Mouse (Mus musculus) forebrain, embryonic 10.5 days (tissue): ENCODE measurements around the gene Atoh8. TPM values are rescaled to one million over a fixed set of nuclear protein-coding genes. Genes with fewer than 3 reads are reported as not detected.

Experiments used
- DNase-seq: peaks from one replicate; pipeline ENCODE4 v3.0.0-alpha.2; 2017; ENCODE audit warnings: low spot score; ENCODE audit errors: extremely low spot score
- H3K27ac ChIP-seq: fragments of 300-500 bp; sonication (generic); 2 replicates; pipeline ENCODE4 v1.5.1; 2016; ENCODE audit warnings: mild to moderate bottlenecking
- H3K27me3 ChIP-seq: fragments of 300-500 bp; sonication (generic); 2 replicates; pipeline ENCODE4 v1.6.1; 2016; ENCODE audit warnings: mild to moderate bottlenecking; ENCODE audit not compliant: poor library complexity, severe bottlenecking
- H3K36me3 ChIP-seq: fragments of 300-500 bp; sonication (generic); replicated peaks from 2 replicates; pipeline ENCODE4 v1.6.1; 2016; ENCODE audit warnings: mild to moderate bottlenecking, moderate library complexity
- H3K4me1 ChIP-seq: fragments of 300-500 bp; sonication (generic); 2 replicates; pipeline ENCODE4 v1.6.1; 2016
- H3K4me3 ChIP-seq: fragments of 300-500 bp; sonication (generic); 2 replicates; pipeline ENCODE4 v1.5.1; 2016; ENCODE audit warnings: mild to moderate bottlenecking, moderate library complexity
- H3K9me3 ChIP-seq: fragments of 300-500 bp; sonication (generic); 2 replicates; pipeline ENCODE4 v1.6.1; 2016; ENCODE audit warnings: mild to moderate bottlenecking, moderate library complexity
- WGBS: fragments of 180-500 bp; shearing (Covaris S2); methylation state at CpG from one replicate; pipeline ENCODE4 v1.1.7; 2016; 5-methylcytosine and 5-hydroxymethylcytosine counted together
- polyA plus RNA-seq: library from polyadenylated mRNA; unstranded; fragments of >200 nt; fragmentation: Nextera tagmentation; extraction: Ambion mirVana; gene quantifications from 2 replicates; pipeline ENCODE4 v1.2.1, GENCODE M21; 2016

Atoh8 gene
- polyA plus RNA-seq, 1 experiment from 2014 or later, result 11.2 TPM

GRCm38 (mm10) chr6:72249981-72250380, 14.6 kb upstream of the Atoh8 start:
- Histone ChIP-seq H3K27me3 (no peaks in the 10 kb centered on the region), H3K4me1 (peaks cover 11% of the 10 kb centered on the region), H3K27ac (no peak overlapping the region), H3K4me3 (no peak overlapping the region), H3K36me3 (no peaks in the 10 kb centered on the region), H3K9me3 (no peaks in the 10 kb centered on the region)
- DNase-seq, result no peak
- WGBS, result 88% methylated on average over 4 of the region's 4 CpGs

- H3K27me3 ChIP-seq, result no peaks in the 10 kb centered on the region
- H3K36me3 ChIP-seq, result no peaks in the 10 kb centered on the region
- no peaks in the 10 kb centered on the region for H3K9me3 ChIP-seq
- 80% methylated on average over 15 of the region's 15 CpGs for WGBS
- H3K4me1 ChIP-seq, result peaks cover 14% of the 10 kb centered on the region
- no peak for DNase-seq
- no peak overlapping the region for H3K4me3 ChIP-seq
- no peak overlapping the region for H3K27ac ChIP-seq
These were observed 13.0 kb upstream of the Atoh8 start for GRCm38 (mm10) chr6:72248150-72248914.

GRCm38 (mm10) chr6:72246303-72246702, 10.9 kb upstream of the Atoh8 start:
- 80% methylated on average over 6 of the region's 6 CpGs for WGBS
- no peaks in the 10 kb centered on the region for H3K36me3 ChIP-seq
- H3K27ac ChIP-seq, result no peak overlapping the region
- no peak overlapping the region for H3K4me3 ChIP-seq
- peaks cover 19% of the 10 kb centered on the region for H3K27me3 ChIP-seq
- no peak for DNase-seq
- peaks cover 21% of the 10 kb centered on the region for H3K4me1 ChIP-seq
- H3K9me3 ChIP-seq, result no peaks in the 10 kb centered on the region

- Histone ChIP-seq H3K27me3 (peaks cover 35% of the 10 kb centered on the region), H3K4me3 (no peak overlapping the region), H3K4me1 (peaks cover 23% of the 10 kb centered on the region), H3K36me3 (no peaks in the 10 kb centered on the region), H3K27ac (peak overlapping the region; percentile 35; the same call in 1 of the 2 replicates), H3K9me3 (no peaks in the 10 kb centered on the region)
- DNase-seq, result no peak
- 70% methylated on average over 20 of the region's 20 CpGs for WGBS
These were observed 9.3 kb upstream of the Atoh8 start for GRCm38 (mm10) chr6:72244569-72245285.

GRCm38 (mm10) chr6:72244144-72244549, 8.8 kb upstream of the Atoh8 start:
- Histone ChIP-seq H3K4me3 (no peak overlapping the region), H3K27ac (peak overlapping the region; percentile 35; the same call in 1 of the 2 replicates), H3K9me3 (no peaks in the 10 kb centered on the region), H3K27me3 (peaks cover 41% of the 10 kb centered on the region), H3K36me3 (no peaks in the 10 kb centered on the region), H3K4me1 (peaks cover 23% of the 10 kb centered on the region)
- WGBS, result 55% methylated on average over 9 of the region's 9 CpGs
- no peak for DNase-seq

GRCm38 (mm10) chr6:72242532-72243320, 7.3 kb upstream of the Atoh8 start:
- Histone ChIP-seq H3K4me1 (peaks cover 26% of the 10 kb centered on the region), H3K36me3 (no peaks in the 10 kb centered on the region), H3K27me3 (peaks cover 55% of the 10 kb centered on the region), H3K9me3 (no peaks in the 10 kb centered on the region), H3K4me3 (no peak overlapping the region), H3K27ac (no peak overlapping the region)
- WGBS, result 89% methylated on average over 13 of the region's 13 CpGs
- DNase-seq, result no peak

- H3K4me1 ChIP-seq, result peaks cover 33% of the 10 kb centered on the region
- DNase-seq, result no peak
- 56% methylated on average over 8 of the region's 8 CpGs for WGBS
These were observed 6.4 kb upstream of the Atoh8 start for GRCm38 (mm10) chr6:72241843-72242154.

GRCm38 (mm10) chr6:72241133-72241842, 5.9 kb upstream of the Atoh8 start:
- H3K27me3 ChIP-seq, result peaks cover 69% of the 10 kb centered on the region
- peaks cover 38% of the 10 kb centered on the region for H3K4me1 ChIP-seq
- H3K9me3 ChIP-seq, result no peaks in the 10 kb centered on the region
- 38% methylated on average over 8 of the region's 8 CpGs for WGBS
- no peaks in the 10 kb centered on the region for H3K36me3 ChIP-seq
- H3K27ac ChIP-seq, result 0 out of 2 replicates have a peak overlapping the region, but pooled peaks have one; percentile 20
- DNase-seq, result no peak
- H3K4me3 ChIP-seq, result no peak overlapping the region

More at GRCm38 (mm10) chr6:72241843-72242154, 6.4 kb upstream of the Atoh8 start:
- no peak overlapping the region for H3K27ac ChIP-seq
- no peaks in the 10 kb centered on the region for H3K9me3 ChIP-seq
- H3K27me3 ChIP-seq, result peaks cover 64% of the 10 kb centered on the region
- no peak overlapping the region for H3K4me3 ChIP-seq
- H3K36me3 ChIP-seq, result no peaks in the 10 kb centered on the region

GRCm38 (mm10) chr6:72240042-72240441, 4.7 kb upstream of the Atoh8 start:
- no peak overlapping the region for H3K4me3 ChIP-seq
- no peaks in the 10 kb centered on the region for H3K9me3 ChIP-seq
- WGBS, result 68% methylated on average over 2 of the region's 2 CpGs
- no peak overlapping the region for H3K27ac ChIP-seq
- no peaks in the 10 kb centered on the region for H3K36me3 ChIP-seq
- peaks cover 82% of the 10 kb centered on the region for H3K27me3 ChIP-seq
- peaks cover 49% of the 10 kb centered on the region for H3K4me1 ChIP-seq
- no peak for DNase-seq

GRCm38 (mm10) chr6:72237035-72237434, 1.7 kb upstream of the Atoh8 start:
- H3K9me3 ChIP-seq, result no peaks in the 10 kb centered on the region
- peaks cover 66% of the 10 kb centered on the region for H3K4me1 ChIP-seq
- 0% methylated on average over 5 of the region's 5 CpGs for WGBS
- no peak overlapping the region for H3K4me3 ChIP-seq
- DNase-seq, result peak; percentile 90
- H3K27ac ChIP-seq, result no peak overlapping the region
- H3K36me3 ChIP-seq, result no peaks in the 10 kb centered on the region
- peaks cover 100% of the 10 kb centered on the region for H3K27me3 ChIP-seq

- H3K27me3 ChIP-seq, result peaks cover 100% of the 10 kb centered on the region
- H3K36me3 ChIP-seq, result no peaks in the 10 kb centered on the region
- H3K27ac ChIP-seq, result peak overlapping the region; percentile 88
- no peak for DNase-seq
- 18% methylated on average over 16 of the region's 16 CpGs for WGBS
- no peaks in the 10 kb centered on the region for H3K9me3 ChIP-seq
- H3K4me1 ChIP-seq, result peaks cover 68% of the 10 kb centered on the region
- peak overlapping the region; percentile 78 for H3K4me3 ChIP-seq
These were observed 530 bp upstream of the Atoh8 start for GRCm38 (mm10) chr6:72235807-72236407.
